Mouse (Mus musculus) forebrain, embryonic 13.5 days (tissue): ENCODE measurements around the gene Ccdc50. TPM values are rescaled to one million over a fixed set of nuclear protein-coding genes. Genes with fewer than 3 reads are reported as not detected.
A peak's percentile ranks its signal among the peaks of the same experiment; 100 is the strongest.

Experiments used
- ATAC-seq: fragments of 200-750 bp; cut with Nextera tagmentation; 2 replicates; pipeline ENCODE4 v1.8.0; 2017
- H3K27ac ChIP-seq: fragments of 300-500 bp; sonication (generic); 2 replicates; pipeline ENCODE4 v1.5.1; 2015; ENCODE audit warnings: inconsistent platforms, mild to moderate bottlenecking, moderate library complexity
- H3K27me3 ChIP-seq: fragments of 300-500 bp; sonication (generic); 2 replicates; pipeline ENCODE4 v1.6.1; 2015; ENCODE audit warnings: mild to moderate bottlenecking, inconsistent platforms
- H3K36me3 ChIP-seq: fragments of 300-500 bp; sonication (generic); 2 replicates; pipeline ENCODE4 v1.6.1; 2015; ENCODE audit warnings: mild to moderate bottlenecking, inconsistent platforms; ENCODE audit not compliant: poor library complexity, severe bottlenecking
- H3K4me1 ChIP-seq: fragments of 300-500 bp; sonication (generic); 2 replicates; pipeline ENCODE4 v1.6.1; 2015; ENCODE audit warnings: inconsistent platforms
- H3K4me2 ChIP-seq: fragments of 300-500 bp; sonication (generic); 2 replicates; pipeline ENCODE4 v1.6.1; 2015; ENCODE audit warnings: inconsistent platforms, mild to moderate bottlenecking, moderate library complexity
- H3K4me3 ChIP-seq: fragments of 300-500 bp; sonication (generic); 2 replicates; pipeline ENCODE4 v1.5.1; 2015; ENCODE audit warnings: mild to moderate bottlenecking, inconsistent platforms
- H3K9ac ChIP-seq: fragments of 300-500 bp; sonication (generic); 2 replicates; pipeline ENCODE4 v1.6.1; 2015; ENCODE audit warnings: mild to moderate bottlenecking, inconsistent platforms
- H3K9me3 ChIP-seq: fragments of 300-500 bp; sonication (generic); replicated peaks from 2 replicates; pipeline ENCODE4 v1.6.1; 2016; ENCODE audit warnings: inconsistent platforms
- WGBS: fragments of 180-500 bp; shearing (Covaris S2); methylation state at CpG from one replicate; pipeline ENCODE4 v1.1.7; 2015; 5-methylcytosine and 5-hydroxymethylcytosine counted together
- polyA plus RNA-seq: library from polyadenylated mRNA; unstranded; fragments of >200 nt; fragmentation: Nextera tagmentation; extraction: Ambion mirVana; gene quantifications from 2 replicates; pipeline ENCODE4 v1.2.1, GENCODE M21; 2015

The Ccdc50 gene
- polyA plus RNA-seq, 1 experiment from 2014 or later, result 52.7 TPM

- H3K9ac ChIP-seq, result no peak overlapping the region
- no peak overlapping the region for H3K27ac ChIP-seq
- peaks cover 16% of the 10 kb centered on the region for H3K36me3 ChIP-seq
- H3K4me1 ChIP-seq, result peaks cover 7% of the 10 kb centered on the region; the same call in 1 of the 2 replicates
- no peaks in the 10 kb centered on the region for H3K9me3 ChIP-seq
- peak; percentile 39 for ATAC-seq
- no peaks in the 10 kb centered on the region for H3K27me3 ChIP-seq
- WGBS, result 59% methylated on average over 2 of the region's 2 CpGs
- no peak overlapping the region for H3K4me3 ChIP-seq
- no peak overlapping the region for H3K4me2 ChIP-seq
These were observed 65.2 kb downstream of the Ccdc50 start for GRCm38 (mm10) chr16:27453823-27454222.

GRCm38 (mm10) chr16:27457273-27457672 is 68.6 kb downstream of the Ccdc50 start:
- WGBS, result 18% methylated on average over 4 of the region's 4 CpGs
- Histone ChIP-seq H3K9me3 (no peaks in the 10 kb centered on the region), H3K4me1 (peaks cover 7% of the 10 kb centered on the region; the same call in 1 of the 2 replicates), H3K27ac (no peak overlapping the region), H3K4me3 (no peak overlapping the region), H3K4me2 (no peak overlapping the region), H3K9ac (no peak overlapping the region), H3K36me3 (no peaks in the 10 kb centered on the region), H3K27me3 (no peaks in the 10 kb centered on the region)
- peak; percentile 71; the same call in 1 of the 2 replicates for ATAC-seq

- Histone ChIP-seq H3K9ac (no peak overlapping the region), H3K36me3 (no peaks in the 10 kb centered on the region), H3K27ac (no peak overlapping the region), H3K4me3 (no peak overlapping the region), H3K4me2 (no peak overlapping the region), H3K9me3 (no peaks in the 10 kb centered on the region), H3K4me1 (no peaks in the 10 kb centered on the region), H3K27me3 (no peaks in the 10 kb centered on the region)
- peak; percentile 84 for ATAC-seq
- 28% methylated on average over 5 of the region's 5 CpGs for WGBS
These were observed 80.1 kb downstream of the Ccdc50 start for GRCm38 (mm10) chr16:27468731-27469130.

GRCm38 (mm10) chr16:27471389-27471788 is 82.7 kb downstream of the Ccdc50 start:
- Histone ChIP-seq H3K9me3 (no peaks in the 10 kb centered on the region), H3K36me3 (no peaks in the 10 kb centered on the region), H3K27ac (no peak overlapping the region), H3K4me1 (no peaks in the 10 kb centered on the region), H3K27me3 (no peaks in the 10 kb centered on the region), H3K9ac (no peak overlapping the region), H3K4me3 (no peak overlapping the region), H3K4me2 (no peak overlapping the region)
- whole genome bisulfite sequencing, result 80% methylated on average over 6 of the region's 6 CpGs
- no peak for ATAC-seq

- no peak overlapping the region for H3K9ac ChIP-seq
- no peak overlapping the region for H3K4me3 ChIP-seq
- no peaks in the 10 kb centered on the region for H3K36me3 ChIP-seq
- no peaks in the 10 kb centered on the region for H3K9me3 ChIP-seq
- no peaks in the 10 kb centered on the region for H3K4me1 ChIP-seq
- H3K27ac ChIP-seq, result no peak overlapping the region
- ATAC-seq, result no peak
- H3K4me2 ChIP-seq, result no peak overlapping the region
- WGBS, result 50% methylated on average over 1 of the region's 1 CpGs
- no peaks in the 10 kb centered on the region for H3K27me3 ChIP-seq
These were observed 95.2 kb downstream of the Ccdc50 start for GRCm38 (mm10) chr16:27483834-27484233.

Other genes starting within 250 kb of the Ccdc50 start
- not detected in 2 replicates for gene Ostn, start 81.4 kb upstream of the Ccdc50 start, polyA plus RNA-seq
- not detected in 2 replicates for gene Uts2b, start 18.6 kb upstream of the Ccdc50 start, polyA plus RNA-seq